Mouse (Mus musculus): ENCODE results near the gene Heatr6. TPM values are rescaled to one million over a fixed set of nuclear protein-coding genes. Genes with fewer than 3 reads are reported as not detected.

Heatr6 gene
- polyA plus RNA-seq, 1 experiment from 2014 or later: 18.1 TPM

DNA sequence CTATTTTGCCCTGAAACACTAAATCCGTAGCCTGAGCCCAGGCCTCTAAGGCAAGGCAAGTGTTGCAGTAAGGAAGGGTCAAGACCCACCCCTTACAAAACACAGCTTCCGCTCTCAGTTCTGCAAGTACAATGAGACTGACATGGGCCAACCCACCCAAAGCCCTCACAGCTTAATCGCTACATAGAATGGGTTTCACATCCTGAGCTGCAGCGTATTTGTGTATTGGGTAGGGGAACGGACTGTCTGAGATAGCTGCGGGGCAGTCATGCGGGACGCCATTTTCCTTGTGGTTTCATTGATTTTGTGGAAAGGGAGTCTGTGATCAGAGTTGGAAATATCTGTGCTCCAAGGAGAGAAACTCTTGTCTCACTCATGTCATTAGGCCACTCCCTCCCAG is 56.9 kb downstream of the Heatr6 start:
- no peak for ATAC-seq
- Histone ChIP-seq H3K36me3 (ENCODE audit: control insufficient read depth, insufficient read depth, low read length) (no peaks in the 10 kb centered on the region), H3K9me3 (ENCODE audit: control insufficient read depth, low read length) (no peaks in the 10 kb centered on the region), H3K4me3 (ENCODE audit: low read length) (no peak overlapping the region), H3K9ac (ENCODE audit: low read depth, low read length) (no peak overlapping the region), H3K27me3 (replicated peaks; ENCODE audit: control insufficient read depth, insufficient read depth, low read length) (no peaks in the 10 kb centered on the region), H3K27ac (ENCODE audit: low read length) (no peak overlapping the region), H3K4me2 (ENCODE audit: low read depth, low read length) (no peak overlapping the region), H3K4me1 (ENCODE audit: control insufficient read depth, insufficient read depth, low read length) (no peaks in the 10 kb centered on the region)
- 86% methylated on average over 8 of the region's 8 CpGs for WGBS

DNA sequence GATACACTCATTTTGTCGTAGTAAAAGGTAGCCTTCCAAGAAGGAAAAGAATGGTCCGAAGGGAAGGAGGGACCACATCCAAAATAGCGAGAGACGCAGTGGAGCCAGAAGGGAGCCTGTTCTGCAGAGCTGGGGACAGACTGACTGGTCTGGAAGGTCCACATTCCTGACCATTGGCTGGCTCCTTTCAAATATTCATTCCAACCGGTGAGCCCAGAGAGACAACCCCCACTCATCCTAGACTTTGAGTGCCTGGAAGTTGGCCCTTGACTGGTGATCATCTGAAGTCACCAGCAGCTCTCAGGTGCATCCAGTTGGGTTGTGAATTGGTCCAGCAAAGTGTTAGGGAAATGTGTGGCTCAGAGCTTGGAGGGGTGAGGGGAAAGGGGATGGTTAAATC is 61.7 kb downstream of the Heatr6 start:
- H3K9me3 ChIP-seq (ENCODE audit: control insufficient read depth, low read length): no peaks in the 10 kb centered on the region
- 75% methylated on average over 5 of the region's 5 CpGs for WGBS
- H3K36me3 ChIP-seq (ENCODE audit: control insufficient read depth, insufficient read depth, low read length): no peaks in the 10 kb centered on the region
- no peak overlapping the region for H3K4me2 ChIP-seq (ENCODE audit: low read depth, low read length)
- H3K9ac ChIP-seq (ENCODE audit: low read depth, low read length): no peak overlapping the region
- no peak overlapping the region for H3K27ac ChIP-seq (ENCODE audit: low read length)
- H3K4me3 ChIP-seq (ENCODE audit: low read length): no peak overlapping the region
- peaks cover 16% of the 10 kb centered on the region; the same call in 1 of the 2 replicates for H3K4me1 ChIP-seq (ENCODE audit: control insufficient read depth, insufficient read depth, low read length)
- no peak for ATAC-seq
- no peaks in the 10 kb centered on the region for H3K27me3 ChIP-seq (replicated peaks; ENCODE audit: control insufficient read depth, insufficient read depth, low read length)

DNA sequence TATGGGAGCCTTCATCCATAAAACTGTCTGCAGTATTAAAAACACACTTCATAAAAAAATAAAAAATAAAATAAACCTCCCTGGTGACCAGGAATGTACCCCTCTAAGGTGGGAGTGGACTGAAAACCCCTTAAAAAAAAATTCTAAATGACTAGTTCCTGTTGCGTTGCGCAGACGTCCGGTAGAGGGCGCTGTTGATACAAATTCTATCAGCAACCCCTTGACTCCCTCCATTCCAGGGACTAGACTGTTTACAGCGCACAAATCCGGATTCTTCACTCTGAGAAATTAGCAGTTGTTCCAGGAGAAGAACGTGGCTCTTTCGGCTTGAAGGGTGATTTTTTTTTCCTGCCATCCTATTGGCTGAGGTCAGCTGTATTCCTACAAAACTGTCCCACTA is 62.1 kb downstream of the Heatr6 start:
- H3K27me3 ChIP-seq (replicated peaks; ENCODE audit: control insufficient read depth, insufficient read depth, low read length): no peaks in the 10 kb centered on the region
- WGBS: 6% methylated on average over 9 of the region's 9 CpGs
- ATAC-seq: no peak

DNA sequence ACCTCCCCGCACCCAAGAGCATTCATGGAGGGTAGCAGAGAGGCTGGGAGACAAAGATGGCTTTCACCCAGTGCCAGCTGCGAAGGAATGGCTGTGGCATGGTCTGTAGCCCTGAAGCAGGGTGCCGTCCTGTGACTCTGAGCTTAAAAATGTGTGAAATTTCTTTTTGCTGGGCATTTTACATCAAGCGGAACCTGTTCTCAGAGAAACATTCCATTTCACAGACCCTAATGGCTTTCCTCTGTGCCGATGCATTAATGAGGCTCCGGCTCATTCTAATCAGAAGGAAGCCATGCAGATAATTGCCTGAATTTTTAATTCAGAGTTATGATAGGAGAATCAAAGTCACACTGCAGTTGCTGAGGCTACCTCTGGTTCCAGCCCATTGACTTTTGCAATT is 63.6 kb downstream of the Heatr6 start:
- Histone ChIP-seq H3K4me2 (ENCODE audit: low read depth, low read length) (no peak overlapping the region), H3K36me3 (ENCODE audit: control insufficient read depth, insufficient read depth, low read length) (no peaks in the 10 kb centered on the region), H3K4me1 (ENCODE audit: control insufficient read depth, insufficient read depth, low read length) (peaks cover 17% of the 10 kb centered on the region; the same call in 1 of the 2 replicates), H3K27me3 (replicated peaks; ENCODE audit: control insufficient read depth, insufficient read depth, low read length) (no peaks in the 10 kb centered on the region), H3K9ac (ENCODE audit: low read depth, low read length) (no peak overlapping the region), H3K9me3 (ENCODE audit: control insufficient read depth, low read length) (no peaks in the 10 kb centered on the region), H3K27ac (ENCODE audit: low read length) (no peak overlapping the region), H3K4me3 (ENCODE audit: low read length) (no peak overlapping the region)
- 78% methylated on average over 6 of the region's 6 CpGs for whole genome bisulfite sequencing
- no peak for ATAC-seq

More for the DNA sequence above, 62.1 kb downstream of the Heatr6 start:
- no peak overlapping the region for H3K4me3 ChIP-seq (ENCODE audit: low read length)
- H3K9ac ChIP-seq (ENCODE audit: low read depth, low read length): no peak overlapping the region
- no peak overlapping the region for H3K27ac ChIP-seq (ENCODE audit: low read length)
- H3K36me3 ChIP-seq (ENCODE audit: control insufficient read depth, insufficient read depth, low read length): no peaks in the 10 kb centered on the region
- peaks cover 17% of the 10 kb centered on the region; the same call in 1 of the 2 replicates for H3K4me1 ChIP-seq (ENCODE audit: control insufficient read depth, insufficient read depth, low read length)
- no peak overlapping the region for H3K4me2 ChIP-seq (ENCODE audit: low read depth, low read length)
- H3K9me3 ChIP-seq (ENCODE audit: control insufficient read depth, low read length): no peaks in the 10 kb centered on the region

DNA sequence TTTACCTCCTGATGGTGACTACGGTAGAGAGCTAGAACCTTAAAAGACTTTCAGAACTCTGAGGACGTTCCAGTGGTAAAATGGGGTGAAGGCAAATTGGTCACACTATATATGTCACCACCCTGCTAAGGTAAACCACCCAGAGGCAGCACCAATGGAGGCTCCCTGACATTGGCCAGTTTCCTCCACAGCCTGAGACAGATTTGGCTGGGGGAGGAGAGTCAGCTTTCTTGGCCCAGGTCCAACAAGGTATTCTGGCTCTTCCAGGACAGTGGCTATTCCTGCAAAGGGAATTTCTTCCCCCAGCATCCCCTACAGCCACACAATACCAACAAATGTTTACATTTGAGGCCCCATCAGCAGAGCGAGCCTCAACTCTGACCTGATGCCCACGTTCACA is 64.5 kb downstream of the Heatr6 start:
- no peaks in the 10 kb centered on the region for H3K27me3 ChIP-seq (replicated peaks; ENCODE audit: control insufficient read depth, insufficient read depth, low read length)
- 55% methylated on average over 4 of the region's 4 CpGs for WGBS
- H3K9ac ChIP-seq (ENCODE audit: low read depth, low read length): no peak overlapping the region
- H3K9me3 ChIP-seq (ENCODE audit: control insufficient read depth, low read length): no peaks in the 10 kb centered on the region
- no peak overlapping the region for H3K4me3 ChIP-seq (ENCODE audit: low read length)
- peaks cover 17% of the 10 kb centered on the region; the same call in 1 of the 2 replicates for H3K4me1 ChIP-seq (ENCODE audit: control insufficient read depth, insufficient read depth, low read length)
- no peak for ATAC-seq
- H3K36me3 ChIP-seq (ENCODE audit: control insufficient read depth, insufficient read depth, low read length): no peaks in the 10 kb centered on the region
- H3K27ac ChIP-seq (ENCODE audit: low read length): no peak overlapping the region
- no peak overlapping the region for H3K4me2 ChIP-seq (ENCODE audit: low read depth, low read length)

DNA sequence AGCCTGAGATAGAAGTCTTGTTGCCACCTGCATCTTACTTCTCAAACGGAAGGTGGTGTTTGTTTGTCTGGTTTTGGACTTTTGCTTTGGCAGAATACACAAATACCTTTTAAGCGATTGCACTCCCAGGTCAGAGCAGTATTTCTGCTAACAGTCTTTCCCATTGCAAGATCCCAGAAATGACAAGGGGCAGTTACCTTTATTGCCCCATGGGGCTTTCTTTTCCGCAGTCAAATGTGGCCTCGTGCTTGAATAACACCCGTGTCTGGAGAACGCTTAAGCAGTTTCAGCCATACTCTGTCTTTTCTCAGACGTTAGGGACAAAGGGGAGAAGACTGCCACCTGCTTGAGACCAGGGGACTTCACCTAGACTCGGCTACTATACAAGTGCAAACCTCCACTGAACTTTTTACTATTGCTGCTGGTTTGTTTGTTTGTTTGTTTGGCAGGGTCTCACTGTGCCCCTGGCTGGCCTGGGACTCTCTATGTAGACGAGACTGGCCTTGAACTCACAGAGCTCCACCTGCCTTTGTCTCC is 65.2 kb downstream of the Heatr6 start:
- H3K4me2 ChIP-seq (ENCODE audit: low read depth, low read length): no peak overlapping the region
- no peaks in the 10 kb centered on the region for H3K36me3 ChIP-seq (ENCODE audit: control insufficient read depth, insufficient read depth, low read length)
- H3K9me3 ChIP-seq (ENCODE audit: control insufficient read depth, low read length): no peaks in the 10 kb centered on the region
- 45% methylated on average over 9 of the region's 9 CpGs for WGBS
- no peak overlapping the region for H3K9ac ChIP-seq (ENCODE audit: low read depth, low read length)
- no peaks in the 10 kb centered on the region for H3K27me3 ChIP-seq (replicated peaks; ENCODE audit: control insufficient read depth, insufficient read depth, low read length)
- H3K4me1 ChIP-seq (ENCODE audit: control insufficient read depth, insufficient read depth, low read length): peaks cover 17% of the 10 kb centered on the region; the same call in 1 of the 2 replicates
- ATAC-seq: no peak
- H3K4me3 ChIP-seq (ENCODE audit: low read length): no peak overlapping the region
- no peak overlapping the region for H3K27ac ChIP-seq (ENCODE audit: low read length)

DNA sequence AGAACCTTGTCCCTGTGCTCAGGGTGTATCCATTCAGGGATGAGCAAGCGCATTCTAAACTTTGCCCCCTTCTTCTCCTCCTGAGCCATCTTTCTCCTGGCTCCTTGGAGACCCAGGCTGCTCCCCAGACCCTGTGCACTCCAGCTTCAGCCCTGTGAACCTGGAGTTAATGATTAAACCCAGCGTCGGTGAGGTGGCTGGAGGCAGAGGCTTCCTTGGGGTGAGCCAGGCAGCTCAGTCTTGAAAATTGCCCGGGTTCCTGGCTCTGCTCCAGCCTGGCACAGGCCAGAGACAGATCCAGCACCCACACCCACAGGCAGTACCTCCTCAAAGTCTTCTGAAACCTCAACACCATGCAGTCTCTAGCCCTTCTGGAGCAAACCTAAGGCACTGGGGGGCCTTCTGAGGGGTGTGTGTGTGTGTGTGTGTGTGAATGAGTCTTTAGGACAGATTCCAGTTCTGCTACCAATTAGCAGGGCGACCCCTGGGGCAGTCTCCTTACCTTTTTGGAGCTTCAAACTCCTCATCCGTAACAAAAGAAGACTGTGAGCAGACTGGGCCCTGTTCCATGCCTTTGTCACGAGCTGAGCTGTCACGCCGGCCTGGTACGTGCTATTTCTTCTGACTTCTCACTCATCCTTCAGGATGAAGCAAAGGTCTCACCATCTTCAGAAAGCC is 66.4 kb downstream of the Heatr6 start:
- H3K36me3 ChIP-seq (ENCODE audit: control insufficient read depth, insufficient read depth, low read length): no peaks in the 10 kb centered on the region
- H3K27me3 ChIP-seq (replicated peaks; ENCODE audit: control insufficient read depth, insufficient read depth, low read length): no peaks in the 10 kb centered on the region
- no peak overlapping the region for H3K4me3 ChIP-seq (ENCODE audit: low read length)
- peak overlapping the region; percentile 42; the same call in 1 of the 2 replicates for H3K27ac ChIP-seq (ENCODE audit: low read length)
- H3K9me3 ChIP-seq (ENCODE audit: control insufficient read depth, low read length): no peaks in the 10 kb centered on the region
- peaks cover 17% of the 10 kb centered on the region; the same call in 1 of the 2 replicates for H3K4me1 ChIP-seq (ENCODE audit: control insufficient read depth, insufficient read depth, low read length)
- 43% methylated on average over 10 of the region's 10 CpGs for WGBS
- H3K4me2 ChIP-seq (ENCODE audit: low read depth, low read length): 0 out of 2 replicates have a peak overlapping the region, but pooled peaks have one; percentile 13
- peak overlapping the region; percentile 21; the same call in 1 of the 2 replicates for H3K9ac ChIP-seq (ENCODE audit: low read depth, low read length)
- peak; percentile 94 for ATAC-seq

DNA sequence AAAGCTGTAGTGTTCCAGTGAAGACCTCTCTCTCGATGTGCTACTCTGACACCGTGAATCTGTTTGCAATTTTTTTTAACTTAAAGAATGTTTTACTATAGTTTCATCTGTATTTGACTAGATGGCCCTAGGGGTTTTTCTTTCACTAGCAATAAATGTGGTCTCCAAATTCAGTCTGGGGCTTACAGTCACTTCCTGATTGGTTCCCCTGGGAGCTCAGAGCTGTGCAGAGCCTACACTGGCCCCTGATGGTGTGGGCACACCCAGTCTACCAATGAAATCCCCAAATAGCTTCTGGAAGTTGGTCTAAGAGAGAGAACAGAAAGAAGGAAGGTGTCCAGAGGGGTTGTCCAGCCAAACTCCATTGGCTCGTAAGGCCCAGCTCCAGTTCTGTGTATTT is 72.6 kb downstream of the Heatr6 start:
- 88% methylated on average over 3 of the region's 3 CpGs for WGBS
- ATAC-seq: no peak
- no peaks in the 10 kb centered on the region for H3K36me3 ChIP-seq (ENCODE audit: control insufficient read depth, insufficient read depth, low read length)
- H3K27me3 ChIP-seq (replicated peaks; ENCODE audit: control insufficient read depth, insufficient read depth, low read length): no peaks in the 10 kb centered on the region
- no peak overlapping the region for H3K4me2 ChIP-seq (ENCODE audit: low read depth, low read length)
- no peaks in the 10 kb centered on the region for H3K9me3 ChIP-seq (ENCODE audit: control insufficient read depth, low read length)
- H3K4me1 ChIP-seq (ENCODE audit: control insufficient read depth, insufficient read depth, low read length): no peaks in the 10 kb centered on the region
- H3K9ac ChIP-seq (ENCODE audit: low read depth, low read length): no peak overlapping the region
- no peak overlapping the region for H3K4me3 ChIP-seq (ENCODE audit: low read length)
- no peak overlapping the region for H3K27ac ChIP-seq (ENCODE audit: low read length)

DNA sequence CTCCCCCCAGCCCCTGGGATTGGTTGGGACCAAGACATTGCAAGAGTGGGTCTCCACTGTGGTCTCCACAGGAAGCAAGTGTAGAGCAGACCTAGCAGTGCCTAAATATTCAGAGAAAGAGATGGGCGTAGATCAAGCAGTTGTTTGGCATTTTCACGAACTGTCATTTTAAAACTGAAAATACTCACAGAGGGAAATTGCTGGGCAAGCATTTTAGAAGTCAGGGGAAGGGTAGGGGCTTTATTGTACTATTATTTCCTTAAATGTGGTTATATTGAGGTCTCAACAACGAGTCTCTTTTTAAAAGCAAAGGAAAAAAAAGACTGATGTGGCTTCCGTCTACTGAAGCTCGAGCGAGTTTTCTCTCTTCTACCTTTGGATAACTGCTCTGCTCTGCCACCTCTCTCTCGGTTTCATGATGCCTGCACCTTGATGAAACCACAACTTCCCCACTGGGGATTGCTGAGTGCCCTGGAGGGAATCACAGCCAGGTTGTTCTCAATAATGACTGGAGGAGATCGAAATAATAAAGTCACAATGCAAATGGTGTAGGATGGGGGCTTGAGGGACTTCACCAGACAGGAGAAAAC is 75.2 kb downstream of the Heatr6 start:
- WGBS: 83% methylated on average over 8 of the region's 8 CpGs
- Histone ChIP-seq H3K27ac (ENCODE audit: low read length) (no peak overlapping the region), H3K4me3 (ENCODE audit: low read length) (no peak overlapping the region), H3K4me2 (ENCODE audit: low read depth, low read length) (no peak overlapping the region), H3K4me1 (ENCODE audit: control insufficient read depth, insufficient read depth, low read length) (no peaks in the 10 kb centered on the region), H3K36me3 (ENCODE audit: control insufficient read depth, insufficient read depth, low read length) (no peaks in the 10 kb centered on the region), H3K9ac (ENCODE audit: low read depth, low read length) (no peak overlapping the region), H3K27me3 (replicated peaks; ENCODE audit: control insufficient read depth, insufficient read depth, low read length) (no peaks in the 10 kb centered on the region), H3K9me3 (ENCODE audit: control insufficient read depth, low read length) (no peaks in the 10 kb centered on the region)
- ATAC-seq: no peak

Measured in intestine, embryonic 16.5 days (tissue).